Mouse (Mus musculus) retina, postnatal 7 days (tissue): Measurements from ENCODE around the gene P3h3.
A peak's percentile ranks its signal among the peaks of the same experiment; 100 is the strongest.
"Not testable (repeated sequence)": the region's sequence is repeated elsewhere in the genome, so short reads cannot be mapped to it uniquely, and the experiment has no call there.

ENCODE experiments used
- DNase-seq: peaks from one replicate; pipeline ENCODE4 v3.0.0-alpha.2; 2012; ENCODE audit warnings: low read depth, low spot score

The P3h3 gene

GRCm38 (mm10) chr6:124809775-124810538, 47.6 kb downstream of the P3h3 start:
- no peak for DNase-seq

- DNase-seq, result peak; percentile 71
Observed at GRCm38 (mm10) chr6:124809052-124809774, 48.3 kb downstream of the P3h3 start.

GRCm38 (mm10) chr6:124808358-124809012, 49.1 kb downstream of the P3h3 start, which contains the start of gene Spsb2:
Spsb2 (plus strand) TSS chr6:124808661.
- DNase-seq, result peak; percentile 51

GRCm38 (mm10) chr6:124807986-124808357, 49.6 kb downstream of the P3h3 start:
- no peak for DNase-seq

GRCm38 (mm10) chr6:124807366-124807765, 50.2 kb downstream of the P3h3 start:
- no peak for DNase-seq

- no peak for DNase-seq
Observed at GRCm38 (mm10) chr6:124806446-124807140, 51.0 kb downstream of the P3h3 start.

- peak; percentile 75 for DNase-seq
Observed at GRCm38 (mm10) chr6:124805341-124806321, 51.9 kb downstream of the P3h3 start.

GRCm38 (mm10) chr6:124804341-124804740, 53.2 kb downstream of the P3h3 start:
- no peak for DNase-seq

GRCm38 (mm10) chr6:124803691-124804090, 53.9 kb downstream of the P3h3 start:
- not testable (repeated sequence) for DNase-seq

GRCm38 (mm10) chr6:124803061-124803460, 54.5 kb downstream of the P3h3 start:
- DNase-seq, result no peak

GRCm38 (mm10) chr6:124802400-124802799, 55.2 kb downstream of the P3h3 start:
- not testable (repeated sequence) for DNase-seq

GRCm38 (mm10) chr6:124796200-124796599, 61.4 kb downstream of the P3h3 start:
- no peak for DNase-seq

GRCm38 (mm10) chr6:124795781-124796180, 61.8 kb downstream of the P3h3 start:
- no peak for DNase-seq

- no peak for DNase-seq
Observed at GRCm38 (mm10) chr6:124791911-124792310, 65.6 kb downstream of the P3h3 start.
